ENCODE assay signal across 7 mouse cellular contexts in genomic region chr9:63918245-63918644, GRCm38 (mm10).
DNase-seq lines count a peak whose midpoint lies in the region; ATAC-seq and TF ChIP-seq lines count a peak whose summit lies in the region.

No protein-coding gene starts in this region.

- no peak overlapping the region for H3K4me2 ChIP-seq in hindbrain, postnatal 0 days (ENCODE audit: low read depth, low read length)

- peak; percentile 83 for DNase-seq in R1 (ENCODE audit: low read depth, low spot score)
- DNase-seq in cerebellum, adult 9-10 months = peak; percentile 41
- DNase-seq in frontal cortex, postnatal 36 days (ENCODE audit: low spot score in 2 of 2) = peak; percentile 55 to 72
- peak; percentile 78 for DNase-seq in hindbrain, postnatal 0 days (ENCODE audit: low spot score)
- peak; percentile 76 to 77 for DNase-seq in left cerebral cortex, adult 18-20 months (ENCODE audit: low spot score in 2 of 2)
- DNase-seq in lung, postnatal 4 days = peak; percentile 86 to 89
- DNase-seq in spleen, adult 12 weeks (ENCODE audit: low spot score) = peak; percentile 36

- no peaks in the 10 kb centered on the region for H3K27me3 ChIP-seq in hindbrain, postnatal 0 days (ENCODE audit: insufficient read depth, low read length)

- no peak overlapping the region for H3K4me3 ChIP-seq in hindbrain, postnatal 0 days (ENCODE audit: low read length)

- no peaks in the 10 kb centered on the region for H3K9me3 ChIP-seq in hindbrain, postnatal 0 days (ENCODE audit: low read length)

- no peaks in the 10 kb centered on the region; the same call in 1 of the 2 replicates for H3K4me1 ChIP-seq in hindbrain, postnatal 0 days (ENCODE audit: insufficient read depth, low read length)

- peak; percentile 53; the same call in 1 of the 2 replicates for ATAC-seq in hindbrain, postnatal 0 days

- TF ChIP-seq CTCF in hindbrain, postnatal 0 days (IDR thresholded peaks at IDR 0.05; ENCODE audit: low read depth) = peak; percentile 88

- H3K27ac ChIP-seq in hindbrain, postnatal 0 days = no peak overlapping the region

- no peak overlapping the region for H3K9ac ChIP-seq in hindbrain, postnatal 0 days (replicated peaks; ENCODE audit: low read length)

- WGBS in hindbrain, postnatal 0 days = 74% methylated on average over 4 of the region's 4 CpGs

- H3K36me3 ChIP-seq in hindbrain, postnatal 0 days (ENCODE audit: insufficient read depth, low read length) = no peaks in the 10 kb centered on the region

Comparison
In these comparisons a context has a peak if more than half of its experiments do, and no peak if none do; other contexts are left out.
1. DNase-seq: peak in every context shown above with its lines; median percentile 88 in lung, postnatal 4 days; 83 in R1; 78 in hindbrain, postnatal 0 days; 76 in left cerebral cortex, adult 18-20 months; 64 in frontal cortex, postnatal 36 days; 41 in cerebellum, adult 9-10 months; 36 in spleen, adult 12 weeks.